Mouse (Mus musculus): ENCODE measurements at regions not wholly inside any gene's neighbourhood (a gene's known extent, or its start where the extent isn't known, plus 50 kb on each side); places are given as distances from the start of the nearest gene placed in this dataset.
A peak's percentile ranks its signal among the peaks of the same experiment; 100 is the strongest.
"Not testable (repeated sequence)": the region's sequence is repeated elsewhere in the genome, so short reads cannot be mapped to it uniquely, and the experiment has no call there.

DNA sequence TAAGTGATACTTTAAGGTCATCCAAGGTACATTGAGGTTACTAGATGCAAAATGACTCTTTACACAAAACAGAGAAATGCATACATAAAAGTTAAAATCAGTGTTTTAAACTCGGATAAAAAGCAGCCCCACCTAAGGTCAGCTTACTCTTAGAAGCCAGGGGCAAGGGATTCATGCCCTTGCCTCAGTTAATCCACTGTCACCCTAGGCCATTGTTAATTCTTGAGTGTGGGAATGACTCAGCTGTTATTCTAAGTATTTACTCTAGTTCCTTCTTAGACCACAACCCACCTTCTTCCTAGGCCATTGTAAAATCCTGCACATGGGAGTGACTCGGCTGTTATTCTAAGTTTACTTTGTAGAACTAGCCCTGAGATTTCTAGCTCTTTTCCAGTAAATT is 64.1 kb upstream of the Ces1h start:
- not testable (repeated sequence) for H3K4me3 ChIP-seq (ENCODE audit: low read depth, low read length)
- WGBS = 84% methylated on average over 2 of the region's 2 CpGs

DNA sequence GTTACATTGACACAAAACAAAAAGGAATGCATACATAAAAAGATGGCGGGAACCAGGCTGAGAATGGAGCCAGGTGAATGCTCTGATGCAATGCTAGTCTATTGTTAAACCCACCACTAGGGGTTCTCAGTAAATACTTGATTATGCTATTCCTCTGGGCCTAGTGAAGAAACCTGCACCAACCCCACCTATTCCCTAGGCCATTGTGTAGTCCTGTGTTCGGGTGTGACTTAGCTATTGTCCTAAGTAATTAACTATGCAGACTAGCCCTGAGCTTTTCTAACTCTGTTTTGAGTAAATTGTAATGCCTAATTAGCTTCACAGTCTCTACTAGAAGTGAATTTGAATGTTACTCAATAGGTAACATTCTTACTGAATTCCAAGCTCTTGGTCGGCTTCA is 62.4 kb upstream of the Ces1h start:
- H3K36me3 ChIP-seq (ENCODE audit: control insufficient read depth, insufficient read depth, low read length) = no peaks in the 10 kb centered on the region
- ATAC-seq (replicated peaks; ENCODE audit: low FRiP score) = no peak
- no peaks in the 10 kb centered on the region for H3K4me1 ChIP-seq (replicated peaks; ENCODE audit: control insufficient read depth, insufficient read depth, low read length)

More for the DNA sequence above, 64.1 kb upstream of the Ces1h start:
- not testable (repeated sequence) for H3K4me2 ChIP-seq (ENCODE audit: low read depth, low read length, severe bottlenecking); H3K36me3 ChIP-seq (ENCODE audit: control insufficient read depth, insufficient read depth, low read length); DNase-seq (ENCODE audit: low spot score); H3K4me1 ChIP-seq (replicated peaks; ENCODE audit: control insufficient read depth, insufficient read depth, low read length); H3K9ac ChIP-seq (ENCODE audit: low read length); H3K9me3 ChIP-seq (ENCODE audit: control insufficient read depth, low read length); H3K27ac ChIP-seq (ENCODE audit: low read depth, low read length); ATAC-seq (replicated peaks; ENCODE audit: low FRiP score); H3K27me3 ChIP-seq (ENCODE audit: control insufficient read depth, insufficient read depth, low read length)

DNA sequence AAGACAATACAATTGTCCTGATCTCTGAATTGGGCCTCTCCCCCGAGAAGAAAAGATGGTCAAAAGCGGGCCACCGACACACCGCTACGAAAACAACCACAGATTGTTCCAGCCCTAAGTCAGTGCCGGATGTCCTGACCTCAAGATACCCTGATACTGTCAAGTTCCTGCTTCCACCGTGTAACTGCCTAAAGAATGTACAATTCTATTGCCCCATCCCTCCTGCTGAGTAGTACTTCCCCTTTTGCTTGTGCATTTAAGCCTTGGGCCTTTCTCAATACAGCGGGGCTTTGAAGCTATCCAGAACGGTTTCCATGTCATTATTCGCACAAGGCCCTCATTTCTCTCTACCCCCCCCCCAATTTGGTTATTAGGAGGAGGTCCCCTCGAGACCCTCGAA is 57.1 kb upstream of the Ces1h start:
- H3K9me3 ChIP-seq (ENCODE audit: control insufficient read depth, low read length); H3K27me3 ChIP-seq (ENCODE audit: control insufficient read depth, insufficient read depth, low read length); H3K9ac ChIP-seq (ENCODE audit: low read length); H3K36me3 ChIP-seq (ENCODE audit: control insufficient read depth, insufficient read depth, low read length); H3K4me1 ChIP-seq (replicated peaks; ENCODE audit: control insufficient read depth, insufficient read depth, low read length); H3K4me2 ChIP-seq (ENCODE audit: low read depth, low read length, severe bottlenecking); ATAC-seq (replicated peaks; ENCODE audit: low FRiP score); H3K4me3 ChIP-seq (ENCODE audit: low read depth, low read length); DNase-seq (ENCODE audit: low spot score); H3K27ac ChIP-seq (ENCODE audit: low read depth, low read length): not testable (repeated sequence)
- 74% methylated on average over 12 of the region's 12 CpGs for WGBS

More for the DNA sequence above, 62.4 kb upstream of the Ces1h start:
- H3K4me2 ChIP-seq (ENCODE audit: low read depth, low read length, severe bottlenecking) = no peak overlapping the region
- no peak overlapping the region for H3K4me3 ChIP-seq (ENCODE audit: low read depth, low read length)
- DNase-seq (ENCODE audit: low spot score) = no peak
- H3K27me3 ChIP-seq (ENCODE audit: control insufficient read depth, insufficient read depth, low read length) = no peaks in the 10 kb centered on the region
- no peaks in the 10 kb centered on the region for H3K9me3 ChIP-seq (ENCODE audit: control insufficient read depth, low read length)
- 76% methylated on average over 3 of the region's 3 CpGs for WGBS
- no peak overlapping the region for H3K9ac ChIP-seq (ENCODE audit: low read length)
- no peak overlapping the region for H3K27ac ChIP-seq (ENCODE audit: low read depth, low read length)

DNA sequence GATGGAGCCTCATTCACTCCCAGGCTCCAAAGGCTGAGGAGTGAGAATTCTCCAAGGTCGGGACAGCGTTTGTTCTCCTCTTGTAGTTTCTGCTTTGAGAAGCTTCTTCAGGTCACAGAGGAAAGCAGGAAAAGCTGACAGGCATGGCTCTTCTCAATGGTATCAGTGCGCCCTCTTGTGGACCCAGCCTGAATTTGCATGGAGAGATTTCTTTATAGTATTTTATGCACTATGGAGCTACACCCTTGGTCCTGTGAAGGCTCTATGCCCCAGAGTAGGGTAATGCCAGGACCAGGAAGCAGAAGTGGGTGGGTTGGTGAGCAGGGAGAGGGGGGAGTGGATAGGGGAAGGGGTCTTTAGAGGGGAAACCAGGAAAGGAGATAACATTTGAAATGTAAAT is 51.1 kb upstream of the Ces1h start:
- H3K4me2 ChIP-seq (ENCODE audit: low read depth, low read length, severe bottlenecking) = no peak overlapping the region
- no peaks in the 10 kb centered on the region for H3K9me3 ChIP-seq (ENCODE audit: control insufficient read depth, low read length)
- H3K4me1 ChIP-seq (replicated peaks; ENCODE audit: control insufficient read depth, insufficient read depth, low read length) = no peaks in the 10 kb centered on the region
- 2% methylated on average over 3 of the region's 3 CpGs for WGBS
- H3K27me3 ChIP-seq (ENCODE audit: control insufficient read depth, insufficient read depth, low read length) = no peaks in the 10 kb centered on the region
- H3K36me3 ChIP-seq (ENCODE audit: control insufficient read depth, insufficient read depth, low read length) = no peaks in the 10 kb centered on the region
- DNase-seq (ENCODE audit: low spot score) (peak; percentile 85), ATAC-seq (replicated peaks; ENCODE audit: low FRiP score) (peak; percentile 51; the same call in 1 of the 2 replicates)
- no peak overlapping the region for H3K4me3 ChIP-seq (ENCODE audit: low read depth, low read length)
- no peak overlapping the region for H3K9ac ChIP-seq (ENCODE audit: low read length)
- no peak overlapping the region for H3K27ac ChIP-seq (ENCODE audit: low read depth, low read length)
